Mouse (Mus musculus) CH12.LX (cell line): Measurements from ENCODE around the gene Eif5a2. TPM values are rescaled to one million over a fixed set of nuclear protein-coding genes. Genes with fewer than 3 reads are reported as not detected.

Source experiments
- DNase-seq: peaks from one replicate; pipeline ENCODE4 v3.0.0-alpha.2; 2013; ENCODE audit errors: extremely low read depth
- H3K27ac ChIP-seq: 2 replicates; pipeline ENCODE4 v1.5.1; 2012; ENCODE audit warnings: low read depth, mild to moderate bottlenecking, control low read depth, moderate library complexity; ENCODE audit not compliant: insufficient read depth
- H3K27me3 ChIP-seq: replicated peaks from 2 replicates; pipeline ENCODE3; 2012; ENCODE audit warnings: inconsistent platforms
- H3K36me3 ChIP-seq, 2 experiments: replicated peaks in 1 of 2; 2 replicates each; pipeline versions ENCODE3 to v1.6.1; 2012; ENCODE audit warnings: inconsistent platforms in 1 of 2, low read length in 1 of 2, mild to moderate bottlenecking in 1 of 2, mixed read lengths in 1 of 2, moderate library complexity in 1 of 2; ENCODE audit not compliant: control insufficient read depth in 1 of 2, insufficient read depth in 1 of 2
- H3K4me1 ChIP-seq, 2 experiments: 2 replicates each; pipeline ENCODE4 v1.6.1; 2012; ENCODE audit warnings: inconsistent platforms in 1 of 2, moderate library complexity in 1 of 2; ENCODE audit not compliant: insufficient read depth in 2 of 2, control insufficient read depth in 1 of 2
- H3K4me2 ChIP-seq: 2 replicates; pipeline ENCODE4 v1.6.1; 2012; ENCODE audit warnings: low read depth, mild to moderate bottlenecking, control low read depth; ENCODE audit not compliant: poor library complexity, insufficient read depth, severe bottlenecking
- H3K4me3 ChIP-seq, 3 experiments: fragments of 150-350 bp in 1 of 3; sonication (generic) in 1 of 3; replicated peaks in 1 of 3; 2 replicates each; pipeline versions ENCODE3 to v1.5.1; 2011 to 2012; ENCODE audit warnings: low read depth in 2 of 3, low read length in 2 of 3, mild to moderate bottlenecking in 2 of 3, moderate library complexity in 2 of 3, control low read depth in 1 of 3, improper control_type of control experiment in 1 of 3, inconsistent platforms in 1 of 3, mixed read lengths in 1 of 3; ENCODE audit not compliant: poor library complexity in 1 of 3
- H3K79me2 ChIP-seq: replicated peaks from 2 replicates; pipeline ENCODE4 v1.6.1; 2012; ENCODE audit warnings: mild to moderate bottlenecking, moderate library complexity; ENCODE audit not compliant: control insufficient read depth, poor library complexity, insufficient read depth, severe bottlenecking; ENCODE audit errors: extremely low read depth
- H3K9ac ChIP-seq: 2 replicates; pipeline ENCODE4 v1.6.1; 2012; ENCODE audit warnings: low read depth, mild to moderate bottlenecking, control low read depth, moderate library complexity; ENCODE audit not compliant: insufficient read depth
- H3K9me3 ChIP-seq: replicated peaks from 2 replicates; pipeline ENCODE3; 2012; ENCODE audit warnings: low read length, inconsistent platforms, mixed read lengths
- CHD1 ChIP-seq: IDR thresholded peaks from 2 replicates; pipeline ENCODE4 v1.6.1; 2012; ENCODE audit warnings: low read depth, low read length, improper control_type of control experiment, inconsistent platforms
- CTCF ChIP-seq, 2 experiments: IDR thresholded peaks in 1 of 2; conservative IDR thresholded peaks in 1 of 2; 2 replicates each; pipeline ENCODE4 v1.5.1; 2011 to 2012; ENCODE audit warnings: low read depth in 2 of 2, low read length in 2 of 2, improper control_type of control experiment in 1 of 2, inconsistent platforms in 1 of 2, mild to moderate bottlenecking in 1 of 2, moderate library complexity in 1 of 2
- ELF1 ChIP-seq: IDR thresholded peaks from 2 replicates; pipeline ENCODE4 v1.6.1; 2014; ENCODE audit warnings: low read depth, mild to moderate bottlenecking, inconsistent platforms, low read length, improper control_type of control experiment
- ETS1 ChIP-seq: conservative IDR thresholded peaks from 2 replicates; pipeline ENCODE4 v1.6.1; 2012; ENCODE audit warnings: low read depth, mild to moderate bottlenecking, inconsistent platforms, low read length, improper control_type of control experiment, moderate library complexity
- JUN ChIP-seq: IDR thresholded peaks from 2 replicates; pipeline ENCODE4 v1.6.1; 2011; ENCODE audit warnings: low read depth, mild to moderate bottlenecking, low read length, improper control_type of control experiment, moderate library complexity; ENCODE audit not compliant: insufficient read depth
- KAT2A ChIP-seq: IDR thresholded peaks from 2 replicates; pipeline ENCODE4 v1.6.1; 2012; ENCODE audit warnings: low read length, improper control_type of control experiment, inconsistent platforms; ENCODE audit not compliant: insufficient replicate concordance
- MYC ChIP-seq: IDR thresholded peaks from 2 replicates; pipeline ENCODE4 v1.6.1; 2011; ENCODE audit warnings: low read depth, mild to moderate bottlenecking, improper control_type of control experiment, low read length
- POLR2A ChIP-seq: IDR thresholded peaks from 2 replicates; pipeline ENCODE4 v1.6.1; 2011; ENCODE audit warnings: low read depth, mild to moderate bottlenecking, improper control_type of control experiment, low read length
- RCOR1 ChIP-seq: conservative IDR thresholded peaks from 2 replicates; pipeline ENCODE4 v1.6.1; 2012; ENCODE audit warnings: low read depth, mild to moderate bottlenecking, inconsistent platforms, low read length, improper control_type of control experiment
- SIN3A ChIP-seq: IDR thresholded peaks from 2 replicates; pipeline ENCODE4 v1.6.1; 2012; ENCODE audit warnings: low read length, improper control_type of control experiment, inconsistent platforms
- TBP ChIP-seq: conservative IDR thresholded peaks from 2 replicates; pipeline ENCODE4 v1.6.1; 2011; ENCODE audit warnings: low read depth, low read length, improper control_type of control experiment
- ZKSCAN1 ChIP-seq: IDR thresholded peaks from 2 replicates; pipeline ENCODE4 v1.6.1; 2012; ENCODE audit warnings: low read depth, inconsistent platforms, low read length, improper control_type of control experiment, borderline replicate concordance
- ZMIZ1 ChIP-seq: IDR thresholded peaks from 2 replicates; pipeline ENCODE4 v1.6.1; 2012; ENCODE audit warnings: low read depth, mild to moderate bottlenecking, inconsistent platforms, low read length, improper control_type of control experiment
- dilution Hi-C: fragments of 300-500 bp; cut with MboI; formaldehyde crosslinking; loops from 2 replicates; pipeline ENCODE4 v1.14.3; 2020; ENCODE audit warnings: low sequenced_read_pairs; ENCODE audit not compliant: extremely low pct_unique_long_range_greater_than_20kb, extremely low pct_ligation_motif_present
- in situ Hi-C: fragments of 300-500 bp; cut with MboI; formaldehyde crosslinking; loops from 3 replicates; pipeline ENCODE4 v1.14.3; 2019; ENCODE audit warnings: low sequenced_read_pairs, low pct_ligation_motif_present, low pct_unique_long_range_greater_than_20kb, mixed read lengths
- polyA plus RNA-seq: library from polyadenylated mRNA; unstranded; fragments of >175 nt; gene quantifications from 2 replicates; pipeline ENCODE4 v1.2.1, GENCODE M21; 2012; ENCODE audit warnings: low read depth; ENCODE audit not compliant: insufficient read length
- total RNA-seq, 2 experiments: library from RNA; depleted of rRNA; stranded (reverse); fragments of 300-350 nt in 1 of 2; fragments of >200 nt in 1 of 2; gene quantifications; 2 replicates each; pipeline ENCODE4 v1.2.3; 2012 to 2014

The Eif5a2 gene
- total and polyA plus RNA-seq, 3 experiments: not detected

DNA sequence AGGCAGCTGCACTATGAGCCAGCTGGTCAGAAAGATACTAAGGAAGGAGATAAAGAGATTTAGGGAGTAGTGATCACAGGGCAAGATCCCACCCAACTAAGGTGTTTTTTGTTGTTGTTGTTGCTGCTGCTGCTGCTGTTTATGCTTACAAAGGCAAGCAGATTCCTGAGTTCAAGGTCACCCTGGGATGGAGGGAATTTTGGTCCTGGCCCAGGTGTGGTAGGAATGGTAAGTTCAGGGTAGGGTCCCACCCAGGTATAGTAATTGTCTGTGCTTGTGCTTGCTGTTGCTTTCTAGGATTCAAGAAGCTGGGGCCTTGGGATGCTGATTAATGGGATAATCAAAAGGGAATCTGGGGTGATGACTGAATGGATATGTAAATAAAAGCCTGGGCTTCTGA, 32.1 kb upstream of the Eif5a2 start:
- Histone ChIP-seq H3K9me3 (no peaks in the 10 kb centered on the region), H3K4me3 (no peak overlapping the region), H3K27me3 (no peaks in the 10 kb centered on the region), H3K9ac (no peak overlapping the region), H3K4me2 (no peak overlapping the region), H3K27ac (no peak overlapping the region), H3K36me3 (no peaks in the 10 kb centered on the region), H3K79me2 (no peaks in the 10 kb centered on the region), H3K4me1 (no peaks in the 10 kb centered on the region)
- dilution Hi-C loops (no loop called here), in situ Hi-C loops (loop anchor here (10.0 kb wide), 1 partner anchor 1284 kb away; no protein-coding TSS in a partner anchor)
- DNase-seq: no peak
- TF ChIP-seq ELF1: no peak
- TF ChIP-seq RCOR1: no peak
- TF ChIP-seq ZKSCAN1: no peak
- TF ChIP-seq ETS1: no peak
- no peak for TF ChIP-seq TBP
- no peak for TF ChIP-seq MYC
- no peak for TF ChIP-seq CTCF (conservative IDR thresholded peaks at IDR 0.05 in 1 of 2, IDR thresholded peaks at IDR 0.05 in 1 of 2; ENCODE audit: low read depth in 2 of 2, low read length in 2 of 2)
- no peak for TF ChIP-seq JUN

DNA sequence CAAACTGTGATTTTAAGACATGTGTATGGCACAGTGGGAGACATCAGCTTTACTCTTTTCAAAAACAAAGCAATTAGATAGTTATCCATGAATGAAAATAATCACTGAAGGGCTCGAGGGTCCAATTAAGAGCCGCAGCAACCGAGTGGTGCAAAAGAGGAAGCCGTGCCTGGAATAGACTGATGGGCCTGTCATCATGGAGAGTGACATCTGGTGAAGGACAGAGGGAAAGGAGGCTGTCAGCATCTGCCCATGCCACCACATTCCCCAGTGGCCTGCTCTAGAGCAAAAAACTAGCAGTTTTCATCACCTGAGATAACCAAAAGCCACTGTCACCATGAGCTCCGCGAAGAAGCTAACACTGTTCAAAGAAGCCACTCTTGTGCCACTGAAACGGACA, 25.6 kb upstream of the Eif5a2 start:
- H3K4me1 ChIP-seq: peaks cover 0 to 5% of the 10 kb centered on the region in 2 experiments; a peak in 2 of 4 replicates
- H3K9me3 ChIP-seq: no peaks in the 10 kb centered on the region
- in situ Hi-C loops: no loop called here
- dilution Hi-C loops: no loop called here
- no peak overlapping the region for H3K4me2 ChIP-seq
- no peak overlapping the region for H3K9ac ChIP-seq
- no peaks in the 10 kb centered on the region for H3K36me3 ChIP-seq
- H3K27me3 ChIP-seq: no peaks in the 10 kb centered on the region
- no peak overlapping the region for H3K27ac ChIP-seq
- no peak for TF ChIP-seq CHD1
- no peak for TF ChIP-seq KAT2A
- TF ChIP-seq, all 38 proteins: peak for 0
- no peak overlapping the region for H3K4me3 ChIP-seq
- no peak for DNase-seq
- H3K79me2 ChIP-seq: no peaks in the 10 kb centered on the region

DNA sequence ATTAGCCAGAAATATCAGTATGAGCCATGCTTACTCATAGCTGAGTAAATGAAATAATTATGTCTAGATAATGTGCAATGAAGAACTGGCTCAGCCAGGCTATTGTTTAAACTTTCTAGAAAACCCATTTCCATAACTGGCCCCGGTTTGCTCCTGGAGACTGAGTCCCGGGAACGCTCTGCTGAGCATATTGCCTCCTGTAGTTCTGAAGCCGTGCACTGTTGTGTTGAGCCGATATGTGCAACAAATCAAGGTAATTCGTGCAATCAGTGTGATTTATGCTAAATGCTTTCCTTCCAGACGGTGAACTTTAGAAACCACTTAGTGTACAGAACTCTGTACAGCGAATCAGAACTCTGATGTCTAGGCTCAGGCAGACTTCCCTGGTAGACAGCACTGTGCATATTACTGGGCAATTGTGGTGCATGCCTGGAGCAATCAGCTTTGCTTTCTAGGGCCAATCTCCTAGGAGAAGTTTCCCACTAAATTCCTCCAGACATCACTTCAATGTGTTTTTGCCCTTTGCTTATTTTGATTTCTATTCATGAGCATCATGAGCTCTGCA, 19.8 kb upstream of the Eif5a2 start:
- Histone ChIP-seq H3K9ac (no peak overlapping the region), H3K79me2 (no peaks in the 10 kb centered on the region), H3K4me2 (no peak overlapping the region), H3K27ac (no peak overlapping the region), H3K36me3 (no peaks in the 10 kb centered on the region), H3K27me3 (no peaks in the 10 kb centered on the region), H3K4me1 (no peaks in the 10 kb centered on the region), H3K9me3 (no peaks in the 10 kb centered on the region), H3K4me3 (no peak overlapping the region)
- dilution Hi-C loops (no loop called here), in situ Hi-C loops (no loop called here)
- DNase-seq: no peak
- no peak for TF ChIP-seq SIN3A
- no peak for TF ChIP-seq POLR2A
- no peak for TF ChIP-seq ZMIZ1
